Mouse (Mus musculus): ENCODE data around the gene Gm28044.
"Not testable (repeated sequence)": the region's sequence is repeated elsewhere in the genome, so short reads cannot be mapped to it uniquely, and the experiment has no call there.

Gene Gm28044

GRCm38 (mm10) chr13:67360131-67360744, at the start of gene Gm28044, which contains the start of gene Zfp953:
TSS of gene Gm28044 (minus strand) at chr13:67360536.
TSS of gene Zfp953 (minus strand) at chr13:67360605.
- peak; percentile 83 to 91 for DNase-seq (ENCODE audit: low spot score in 2 of 2)

- peak; percentile 56 to 69 for DNase-seq (ENCODE audit: low spot score in 2 of 2)
Observed at GRCm38 (mm10) chr13:67399183-67399903, 39.0 kb upstream of the Gm28044 start, which contains the start of gene Zfp429. TSS of gene Zfp429 (minus strand) at chr13:67399819.

- not testable (repeated sequence) for DNase-seq (ENCODE audit: low spot score in 2 of 2)
Observed at GRCm38 (mm10) chr13:67376255-67376654, 15.9 kb upstream of the Gm28044 start.

- DNase-seq (ENCODE audit: low spot score in 2 of 2) = peak; percentile 14 to 32
Observed at GRCm38 (mm10) chr13:67375050-67375911, 14.9 kb upstream of the Gm28044 start, which contains the start of the genes Gm28041 and Zfp456. TSS of gene Gm28041 (minus strand) at chr13:67375733. TSS of gene Zfp456 (minus strand) at chr13:67375810.

GRCm38 (mm10) chr13:67351854-67352253, 8.5 kb downstream of the Gm28044 start:
- DNase-seq (ENCODE audit: low spot score in 2 of 2) = no peak

GRCm38 (mm10) chr13:67343422-67343821, 16.9 kb downstream of the Gm28044 start:
- DNase-seq (ENCODE audit: low spot score in 2 of 2) = no peak

- no peak for DNase-seq (ENCODE audit: low spot score in 2 of 2)
Observed at GRCm38 (mm10) chr13:67332877-67333276, 27.5 kb downstream of the Gm28044 start.

- DNase-seq (ENCODE audit: low spot score in 2 of 2) = peak; percentile 76 to 85
Observed at GRCm38 (mm10) chr13:67332019-67332724, 28.2 kb downstream of the Gm28044 start, which contains the start of gene Zfp595. TSS of gene Zfp595 (minus strand) at chr13:67332570.

- DNase-seq (ENCODE audit: low spot score in 2 of 2) = no peak
Observed at GRCm38 (mm10) chr13:67306718-67307117, 53.6 kb downstream of the Gm28044 start.

GRCm38 (mm10) chr13:67305822-67306672, 54.3 kb downstream of the Gm28044 start, which contains the start of gene Zfp457:
TSS of gene Zfp457 (minus strand) at chr13:67306485.
- DNase-seq (ENCODE audit: low spot score in 2 of 2) = peak; percentile 86 to 95

GRCm38 (mm10) chr13:67278314-67278713, 82.0 kb downstream of the Gm28044 start, which contains the start of gene Zfp458:
TSS of gene Zfp458 (minus strand) at chr13:67278466.
- DNase-seq (ENCODE audit: low spot score in 2 of 2) = peak; percentile 2 to 10

- not testable (repeated sequence) for DNase-seq (ENCODE audit: low spot score in 2 of 2)
Observed at GRCm38 (mm10) chr13:67269383-67270065, 90.8 kb downstream of the Gm28044 start.

- DNase-seq (ENCODE audit: low spot score in 2 of 2) = peak; percentile 72 to 85
Observed at GRCm38 (mm10) chr13:67268568-67269369, 91.6 kb downstream of the Gm28044 start.

All from right cerebral cortex, postnatal 36 days (tissue).